Mouse (Mus musculus) myocyte (in vitro differentiated cells): ENCODE data around the gene Abcc6. TPM values are rescaled to one million over a fixed set of nuclear protein-coding genes. Genes with fewer than 3 reads are reported as not detected.

Experiments used
- H3K27me3 ChIP-seq: one replicate; pipeline ENCODE4 v1.6.1; 2011; ENCODE audit not compliant: control insufficient read depth, insufficient read depth, insufficient read length
- H3K36me3 ChIP-seq: one replicate; pipeline ENCODE4 v1.6.1; 2011; ENCODE audit not compliant: control insufficient read depth, insufficient read depth
- H3K4me2 ChIP-seq: one replicate; pipeline ENCODE4 v1.6.1; 2011; ENCODE audit warnings: low read depth, control low read depth
- H3K4me3 ChIP-seq: one replicate; pipeline ENCODE4 v1.5.1; 2011; ENCODE audit warnings: mild to moderate bottlenecking, control low read depth, moderate library complexity
- H3K79me2 ChIP-seq: one replicate; pipeline ENCODE4 v1.6.1; 2011; ENCODE audit not compliant: control insufficient read depth, insufficient read depth
- H3ac ChIP-seq: one replicate; pipeline ENCODE4 v1.6.1; 2011; ENCODE audit not compliant: control insufficient read depth, insufficient read length
- CEBPB ChIP-seq: IDR thresholded peaks from 2 replicates; pipeline ENCODE4 v1.6.1; 2011; ENCODE audit warnings: mild to moderate bottlenecking, moderate library complexity; ENCODE audit not compliant: poor library complexity, insufficient read depth, severe bottlenecking
- E2F4 ChIP-seq: IDR thresholded peaks from one replicate; pipeline ENCODE4 v1.6.1; 2011; ENCODE audit warnings: mild to moderate bottlenecking, control low read depth, moderate library complexity; ENCODE audit not compliant: insufficient read depth
- MAX ChIP-seq: IDR thresholded peaks from one replicate; pipeline ENCODE4 v1.6.1; 2011; ENCODE audit warnings: low read depth, mild to moderate bottlenecking, control low read depth
- MYOD1 ChIP-seq, 3 experiments: IDR thresholded peaks; one replicate each; pipeline ENCODE4 v1.6.1; 2011; ENCODE audit warnings: control low read depth in 2 of 3, low read depth in 2 of 3, mild to moderate bottlenecking in 2 of 3, moderate library complexity in 1 of 3; ENCODE audit not compliant: insufficient read length in 2 of 3, control insufficient read depth in 1 of 3
- MYOG ChIP-seq, 3 experiments: IDR thresholded peaks; one replicate each; pipeline ENCODE4 v1.6.1; 2011; ENCODE audit warnings: control low read depth in 2 of 3, low read depth in 2 of 3, mild to moderate bottlenecking in 2 of 3; ENCODE audit not compliant: insufficient read length in 2 of 3, control insufficient read depth in 1 of 3, insufficient read depth in 1 of 3
- POLR2A ChIP-seq: IDR thresholded peaks from one replicate; pipeline ENCODE4 v1.6.1; 2011; ENCODE audit warnings: low read depth, mild to moderate bottlenecking, control low read depth, moderate library complexity; ENCODE audit not compliant: insufficient read length
- POLR2AphosphoS2 ChIP-seq: IDR thresholded peaks from one replicate; pipeline ENCODE4 v1.6.1; 2011; ENCODE audit warnings: low read depth, control low read depth; ENCODE audit not compliant: insufficient read length
- REST ChIP-seq: IDR thresholded peaks from one replicate; pipeline ENCODE4 v1.6.1; 2011; ENCODE audit warnings: mild to moderate bottlenecking, control low read depth, moderate library complexity; ENCODE audit not compliant: insufficient read depth, insufficient read length
- SRF ChIP-seq: IDR thresholded peaks from one replicate; pipeline ENCODE4 v1.6.1; 2011; ENCODE audit warnings: low read depth; ENCODE audit not compliant: control insufficient read depth, insufficient read length
- TCF12 ChIP-seq: IDR thresholded peaks from one replicate; pipeline ENCODE4 v1.6.1; 2011; ENCODE audit warnings: mild to moderate bottlenecking, control low read depth; ENCODE audit not compliant: poor library complexity, insufficient read depth, severe bottlenecking
- TCF3 ChIP-seq: IDR thresholded peaks from one replicate; pipeline ENCODE4 v1.6.1; 2011; ENCODE audit warnings: low read depth, control low read depth; ENCODE audit not compliant: insufficient read length
- USF1 ChIP-seq: IDR thresholded peaks from one replicate; pipeline ENCODE4 v1.6.1; 2011; ENCODE audit warnings: low read depth, mild to moderate bottlenecking, control low read depth, moderate library complexity
- polyA plus RNA-seq: library from polyadenylated mRNA; unstranded; fragments of >200 nt; fragmentation: generic; extraction: Trizol; gene quantifications from one replicate; pipeline ENCODE4 v1.2.1, GENCODE M21; 2012; ENCODE audit warnings: missing spikeins

The Abcc6 gene
- polyA plus RNA-seq, 1 experiment, result not detected

DNA sequence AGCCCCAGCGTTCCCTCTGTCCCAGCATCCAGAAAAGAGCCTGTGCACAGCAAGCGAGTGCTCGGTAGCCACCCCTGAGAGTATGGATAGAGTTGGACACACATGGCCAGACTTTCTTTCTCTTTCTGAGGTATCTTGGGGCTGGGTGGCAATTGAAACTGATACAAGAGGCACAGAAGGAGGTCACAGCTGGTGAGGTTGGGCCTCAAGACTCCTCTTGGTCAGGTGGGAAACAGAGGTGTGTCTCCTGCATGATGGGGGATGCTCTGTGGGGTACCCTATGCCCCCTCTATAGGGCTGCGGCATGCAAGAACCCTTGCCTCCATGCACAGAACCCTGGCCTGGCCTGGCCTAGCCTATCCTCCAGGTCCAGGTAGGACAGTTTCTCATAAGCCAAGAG is 29.5 kb downstream of the Abcc6 start:
- no peaks in the 10 kb centered on the region for H3K27me3 ChIP-seq
- H3K4me2 ChIP-seq, result no peak overlapping the region
- no peaks in the 10 kb centered on the region for H3K79me2 ChIP-seq
- no peak overlapping the region for H3K4me3 ChIP-seq
- H3K36me3 ChIP-seq, result no peaks in the 10 kb centered on the region
- no peak for TF ChIP-seq POLR2A
- no peak overlapping the region for H3ac ChIP-seq

DNA sequence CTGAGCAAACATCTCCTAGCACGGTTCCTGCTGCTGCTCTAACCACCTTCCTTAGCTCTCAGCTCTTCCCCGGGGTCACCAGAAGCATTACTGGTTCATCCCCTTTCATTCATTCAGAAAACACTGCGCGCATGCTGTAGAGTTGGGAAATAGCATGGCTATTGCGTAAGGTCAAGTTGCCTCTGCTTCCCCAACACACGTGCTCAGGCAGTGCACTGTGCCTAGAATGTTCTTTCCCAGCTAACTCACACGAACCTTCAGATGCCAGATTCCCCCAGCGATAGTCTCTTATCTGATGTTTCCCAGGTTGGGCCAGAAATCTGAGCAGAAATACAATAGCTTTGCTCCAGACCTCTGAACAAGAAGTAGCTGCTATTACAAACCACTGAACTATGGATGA is 37.6 kb downstream of the Abcc6 start:
- H3ac ChIP-seq, result no peak overlapping the region
- peaks cover 25% of the 10 kb centered on the region for H3K27me3 ChIP-seq
- no peaks in the 10 kb centered on the region for H3K79me2 ChIP-seq
- TF ChIP-seq POLR2A, result no peak
- no peak for TF ChIP-seq TCF3
- no peak for TF ChIP-seq SRF
- TF ChIP-seq E2F4, result no peak
- TF ChIP-seq MAX, result no peak
- TF ChIP-seq CEBPB, result no peak
- TF ChIP-seq REST, result no peak
- TF ChIP-seq USF1, result no peak
- no peak for TF ChIP-seq MYOG (IDR thresholded peaks at IDR 0.05; ENCODE audit: control insufficient read depth in 1 of 3, insufficient read depth in 1 of 3, insufficient read length in 2 of 3, low read depth in 2 of 3)
- no peak for TF ChIP-seq MYOD1 (IDR thresholded peaks at IDR 0.05; ENCODE audit: control insufficient read depth in 1 of 3, insufficient read length in 2 of 3, low read depth in 2 of 3)
- TF ChIP-seq TCF12, result no peak
- H3K4me3 ChIP-seq, result no peak overlapping the region
- no peak overlapping the region for H3K4me2 ChIP-seq
- no peaks in the 10 kb centered on the region for H3K36me3 ChIP-seq

DNA sequence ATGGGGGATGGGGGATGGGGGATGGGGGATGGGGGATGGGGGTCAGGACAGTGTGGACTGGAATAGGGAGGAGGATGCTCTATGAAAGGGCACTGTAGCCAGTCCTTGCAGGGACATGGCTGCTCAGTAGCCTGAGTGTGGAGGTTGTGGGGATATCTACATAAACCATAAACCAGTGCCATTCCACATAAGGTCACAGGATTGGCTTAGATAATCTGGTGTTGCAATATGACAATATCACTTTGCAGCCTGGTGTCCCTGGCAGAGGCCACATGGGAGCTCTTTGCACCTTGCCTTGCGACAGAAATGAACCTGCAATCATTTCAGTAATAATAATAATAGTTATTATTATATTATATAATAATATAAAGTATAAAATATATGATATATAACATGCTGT is 41.8 kb downstream of the Abcc6 start:
- H3K4me2 ChIP-seq, result no peak overlapping the region
- H3K27me3 ChIP-seq, result peaks cover 28% of the 10 kb centered on the region
- no peak overlapping the region for H3K4me3 ChIP-seq
- H3ac ChIP-seq, result no peak overlapping the region
- H3K36me3 ChIP-seq, result no peaks in the 10 kb centered on the region
- no peaks in the 10 kb centered on the region for H3K79me2 ChIP-seq
- no peak for TF ChIP-seq TCF3

DNA sequence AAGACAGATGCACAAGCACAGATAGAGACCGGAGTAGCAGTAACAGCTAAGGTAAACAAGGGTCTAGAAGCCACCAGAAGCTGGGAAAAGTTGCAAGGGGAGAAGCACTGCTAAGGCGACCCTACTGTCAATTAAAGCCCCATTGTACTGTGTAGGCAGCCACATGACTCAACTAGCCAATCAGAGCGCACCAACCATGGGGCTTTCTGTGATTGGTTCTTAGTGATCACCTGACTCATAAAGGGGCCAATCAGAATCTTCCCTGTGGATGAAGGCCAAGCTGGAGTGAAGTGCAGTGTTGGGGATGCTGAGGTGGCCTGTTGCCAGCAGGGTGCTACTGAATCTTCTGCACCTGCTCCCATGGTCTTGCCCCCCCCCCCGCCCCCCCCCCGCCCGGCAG is 43.2 kb downstream of the Abcc6 start:
- Histone ChIP-seq H3ac (no peak overlapping the region), H3K27me3 (peaks cover 24% of the 10 kb centered on the region), H3K36me3 (no peaks in the 10 kb centered on the region), H3K4me2 (no peak overlapping the region), H3K79me2 (no peaks in the 10 kb centered on the region), H3K4me3 (no peak overlapping the region)
- no peak for TF ChIP-seq MYOG (IDR thresholded peaks at IDR 0.05; ENCODE audit: control insufficient read depth in 1 of 3, insufficient read depth in 1 of 3, insufficient read length in 2 of 3, low read depth in 2 of 3)
- no peak for TF ChIP-seq CEBPB
- no peak for TF ChIP-seq REST
- TF ChIP-seq SRF, result no peak
- no peak for TF ChIP-seq TCF3
- no peak for TF ChIP-seq E2F4
- no peak for TF ChIP-seq USF1
- no peak for TF ChIP-seq POLR2AphosphoS2
- no peak for TF ChIP-seq POLR2A
- no peak for TF ChIP-seq MAX
- no peak for TF ChIP-seq MYOD1 (IDR thresholded peaks at IDR 0.05; ENCODE audit: control insufficient read depth in 1 of 3, insufficient read length in 2 of 3, low read depth in 2 of 3)
- TF ChIP-seq TCF12, result no peak

DNA sequence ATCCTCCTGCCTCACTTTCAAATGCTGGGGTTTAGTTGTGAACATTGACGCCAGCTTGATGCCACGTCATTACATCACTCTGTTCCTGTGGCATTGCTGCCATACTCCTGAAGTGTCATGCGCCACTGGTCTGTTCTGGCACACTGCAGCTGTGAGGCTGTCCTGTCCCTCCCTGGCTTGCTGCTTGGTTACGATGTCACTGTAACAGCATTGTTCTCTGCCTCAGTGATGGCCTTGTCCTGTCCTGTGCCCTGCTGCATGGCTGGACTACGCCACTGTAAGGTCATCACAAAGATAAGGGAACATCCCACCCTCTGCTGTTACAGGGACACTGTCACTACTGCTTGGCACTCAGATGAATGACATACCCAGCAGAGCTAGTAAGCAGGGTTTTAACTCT is 48.5 kb downstream of the Abcc6 start:
- Histone ChIP-seq H3K4me3 (no peak overlapping the region), H3K79me2 (no peaks in the 10 kb centered on the region), H3ac (no peak overlapping the region), H3K36me3 (no peaks in the 10 kb centered on the region), H3K27me3 (peaks cover 17% of the 10 kb centered on the region), H3K4me2 (no peak overlapping the region)
- TF ChIP-seq MYOD1 (IDR thresholded peaks at IDR 0.05; ENCODE audit: control insufficient read depth in 1 of 3, insufficient read length in 2 of 3, low read depth in 2 of 3) (no peak), TCF12 (no peak)

DNA sequence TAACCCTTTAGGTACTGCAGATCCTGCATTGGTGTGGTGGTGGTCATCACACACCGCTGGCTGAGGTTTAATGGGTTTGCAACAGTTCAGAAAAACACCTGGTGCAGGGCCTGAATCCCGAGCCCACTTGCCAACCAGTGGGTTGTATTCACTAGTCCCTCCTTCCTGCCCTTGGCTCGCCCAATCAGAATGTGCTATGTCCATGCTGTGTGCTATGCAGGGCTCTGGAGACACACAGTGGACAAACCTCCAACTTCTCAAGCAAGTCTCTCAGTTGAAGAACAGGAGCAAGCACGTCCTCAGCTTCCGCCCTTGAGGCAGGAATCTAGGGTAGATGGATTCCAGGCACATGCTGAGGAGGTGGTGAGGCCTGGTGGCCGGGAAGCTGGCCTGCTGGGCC is 55.6 kb downstream of the Abcc6 start:
- Histone ChIP-seq H3K79me2 (no peaks in the 10 kb centered on the region), H3K27me3 (peaks cover 8% of the 10 kb centered on the region), H3ac (no peak overlapping the region), H3K4me3 (no peak overlapping the region), H3K4me2 (no peak overlapping the region), H3K36me3 (no peaks in the 10 kb centered on the region)
- TF ChIP-seq REST (no peak), MYOG (IDR thresholded peaks at IDR 0.05; ENCODE audit: control insufficient read depth in 1 of 3, insufficient read depth in 1 of 3, insufficient read length in 2 of 3, low read depth in 2 of 3) (no peak), SRF (no peak), TCF3 (no peak), MAX (no peak)
